Mouse (Mus musculus) inflammation-experienced regulatory T-cells, adult 6 months (primary cell): ENCODE data around the gene Crtam. TPM values are rescaled to one million over a fixed set of nuclear protein-coding genes. Genes with fewer than 3 reads are reported as not detected.

ENCODE experiments used
- ATAC-seq: one replicate; pipeline ENCODE4 v1.8.0; 2017
- polyA plus RNA-seq, 3 experiments: library from polyadenylated mRNA; unstranded; fragments of 100-300 nt; shearing (Covaris generic); gene quantifications; one replicate each; pipeline ENCODE4 v1.2.1; 2017

The Crtam gene
- polyA plus RNA-seq, 3 experiments from 2014 or later, result 2.8 to 21.3 (median 3.2) TPM

DNA sequence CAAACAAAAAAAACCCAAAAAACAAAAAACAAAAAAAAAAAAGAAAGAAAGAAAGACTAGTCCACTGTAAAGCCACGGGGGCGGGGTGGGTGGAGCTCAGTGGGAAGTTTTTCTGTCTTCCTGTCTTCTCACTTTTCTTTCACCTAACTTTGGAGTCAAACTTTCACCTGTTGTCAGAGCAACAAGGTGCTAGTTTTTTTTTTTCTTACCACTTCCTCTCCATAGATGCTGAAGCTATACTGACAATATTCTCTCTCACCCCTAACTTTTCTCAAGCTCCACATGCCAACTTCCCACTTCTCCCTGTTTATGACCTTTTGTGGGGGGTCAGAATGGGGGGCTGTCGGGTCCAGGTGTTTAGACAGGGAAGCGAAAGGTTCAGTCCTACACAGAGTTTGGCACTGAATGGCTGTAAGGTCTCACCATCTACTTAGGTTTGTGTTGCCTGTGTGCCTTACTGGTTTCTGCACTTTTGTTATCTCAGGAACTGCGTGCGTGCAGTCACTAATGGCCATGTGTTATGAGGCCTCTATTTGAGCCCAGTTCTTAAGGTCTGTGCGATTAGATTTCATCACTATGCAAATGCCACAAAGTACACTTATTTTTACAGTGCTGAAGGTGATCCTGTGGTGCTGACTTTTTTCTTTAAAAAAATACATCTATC, 7.2 kb downstream of the Crtam start:
- peak; percentile 93 for ATAC-seq

GRCm38 (mm10) chr9:40994075-40994474, 10.4 kb downstream of the Crtam start:
- no peak for ATAC-seq

DNA sequence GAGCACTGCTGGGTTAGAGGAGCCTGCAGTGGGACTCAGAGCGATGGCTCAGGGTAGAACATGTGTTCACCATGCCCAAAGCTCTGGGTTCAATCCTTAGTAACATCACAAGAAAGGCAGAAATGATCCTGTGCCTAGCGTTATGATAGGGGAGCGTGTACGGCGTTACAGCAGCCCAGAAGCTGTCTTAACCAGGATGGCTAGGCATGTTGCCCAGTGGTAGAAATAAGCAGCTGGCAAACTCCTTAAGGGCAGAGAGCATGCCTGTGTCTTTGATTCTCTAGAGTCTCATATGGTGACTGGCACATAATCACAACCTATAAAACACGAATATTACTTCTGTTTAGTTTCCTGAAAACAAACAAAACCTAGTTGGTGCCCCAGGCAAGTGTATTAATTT, 12.9 kb downstream of the Crtam start:
- ATAC-seq, result no peak

GRCm38 (mm10) chr9:40989940-40990588, 14.4 kb downstream of the Crtam start:
- peak; percentile 69 for ATAC-seq

DNA sequence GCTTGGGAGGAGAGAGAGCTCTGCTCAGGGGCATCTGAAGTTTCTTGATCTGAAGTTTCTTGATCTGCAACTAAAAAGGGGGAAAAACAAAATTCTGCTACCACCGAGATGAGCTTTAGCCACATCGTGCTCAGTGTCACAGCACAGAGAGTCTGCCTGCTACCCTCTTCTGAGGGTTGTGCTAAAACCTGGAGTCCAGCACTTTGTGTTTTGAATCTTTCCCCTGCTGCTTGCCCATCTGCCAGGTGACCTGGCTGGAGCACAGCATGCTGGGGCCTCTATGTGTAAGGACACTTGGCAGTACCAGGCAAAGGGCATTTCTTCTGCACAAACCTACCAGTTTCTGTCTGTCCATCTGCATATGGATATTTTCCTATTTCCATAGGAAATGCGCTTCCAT, 20.1 kb downstream of the Crtam start:
- ATAC-seq, result no peak

GRCm38 (mm10) chr9:40983758-40984157, 20.7 kb downstream of the Crtam start:
- ATAC-seq, result no peak

DNA sequence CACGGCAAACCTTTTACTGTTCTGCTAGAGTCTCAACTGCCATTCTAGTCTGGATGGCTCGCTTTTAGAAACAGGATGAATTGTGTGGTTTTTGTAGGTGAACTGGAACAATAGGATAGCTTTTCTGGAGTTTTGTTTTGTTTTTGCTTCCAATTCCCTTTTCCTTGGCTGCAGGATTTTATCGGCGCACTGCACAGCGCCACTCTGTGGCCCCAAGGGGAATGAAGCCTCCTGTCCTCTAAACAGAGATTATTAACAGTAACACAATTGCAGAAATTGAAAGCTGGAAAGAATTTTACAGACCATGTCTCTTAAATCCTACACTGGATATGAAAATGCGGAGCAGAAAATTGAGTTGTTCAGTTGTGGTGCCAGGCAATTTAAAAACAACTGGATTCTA, 21.9 kb downstream of the Crtam start:
- ATAC-seq, result no peak

DNA sequence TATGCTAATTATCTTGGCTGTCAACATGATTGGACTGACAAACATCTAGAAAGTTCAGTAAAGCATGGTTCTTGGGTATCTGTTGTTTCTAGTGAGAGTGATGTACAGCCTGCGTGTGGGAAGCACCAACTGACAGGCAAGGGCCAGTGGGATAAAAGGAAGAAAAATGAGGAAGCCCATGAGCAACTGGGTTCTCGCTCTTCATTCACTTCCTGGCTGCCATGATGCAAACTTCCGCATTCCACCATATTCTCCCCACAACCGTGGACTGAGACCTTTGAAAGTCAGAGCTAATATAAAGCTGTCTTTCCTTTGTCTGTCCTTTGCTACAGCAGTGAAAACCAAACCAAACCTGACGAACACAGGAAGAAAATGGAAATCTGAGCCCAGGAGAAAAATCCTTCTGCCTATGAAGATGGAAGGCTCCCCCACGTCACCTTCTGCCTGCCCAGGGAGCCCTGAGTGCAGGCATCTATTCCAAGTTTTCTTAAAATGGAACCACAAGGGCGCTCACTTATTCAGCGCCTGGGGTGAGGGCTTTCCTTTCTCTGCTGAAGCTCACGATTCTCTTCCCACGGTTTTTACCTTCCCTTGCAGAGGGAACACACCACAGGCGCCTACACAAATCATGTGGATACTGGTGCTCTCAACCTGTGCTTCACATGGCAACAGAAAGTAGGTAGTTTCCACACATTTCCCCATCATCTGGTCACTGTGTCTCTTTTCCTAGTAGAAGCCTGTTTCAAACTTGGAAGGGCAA, 30.2 kb downstream of the Crtam start:
- no peak for ATAC-seq

- no peak for ATAC-seq
Observed at GRCm38 (mm10) chr9:40964418-40964714, 40.1 kb downstream of the Crtam start.

GRCm38 (mm10) chr9:40963586-40964417, 40.6 kb downstream of the Crtam start, which contains the start of gene Jhy:
TSS of gene Jhy (minus strand) at chr9:40964118.
- ATAC-seq, result no peak

- no peak for ATAC-seq
Observed at GRCm38 (mm10) chr9:40961401-40961800, 43.0 kb downstream of the Crtam start.

DNA sequence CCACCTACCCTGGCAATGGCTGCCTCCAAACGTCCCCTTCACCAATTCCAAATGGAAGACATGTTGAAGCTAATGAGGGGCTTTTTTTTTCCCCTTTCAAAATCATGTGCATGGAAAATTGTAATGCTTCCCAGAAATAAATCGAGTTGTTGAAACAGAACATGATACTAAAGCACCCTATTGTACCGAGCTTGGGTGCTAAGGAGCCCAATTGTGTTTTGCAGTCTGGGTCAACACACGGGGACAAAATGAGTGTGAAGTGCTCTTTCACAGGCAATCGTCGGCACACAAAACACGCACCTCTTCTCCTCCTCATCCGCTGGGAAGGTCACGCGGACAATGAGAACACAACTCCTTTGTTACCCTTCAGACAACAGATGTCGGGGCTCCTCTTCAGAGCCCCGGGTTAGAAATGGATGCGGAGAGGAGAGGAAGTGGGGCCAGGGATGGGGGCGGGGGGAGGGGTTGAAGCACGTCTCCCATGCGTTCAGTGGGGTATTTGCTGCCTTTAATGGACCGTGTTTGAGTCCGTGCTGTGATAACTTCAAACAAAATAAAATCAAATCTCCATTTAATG, 55.3 kb downstream of the Crtam start:
- ATAC-seq, result no peak

DNA sequence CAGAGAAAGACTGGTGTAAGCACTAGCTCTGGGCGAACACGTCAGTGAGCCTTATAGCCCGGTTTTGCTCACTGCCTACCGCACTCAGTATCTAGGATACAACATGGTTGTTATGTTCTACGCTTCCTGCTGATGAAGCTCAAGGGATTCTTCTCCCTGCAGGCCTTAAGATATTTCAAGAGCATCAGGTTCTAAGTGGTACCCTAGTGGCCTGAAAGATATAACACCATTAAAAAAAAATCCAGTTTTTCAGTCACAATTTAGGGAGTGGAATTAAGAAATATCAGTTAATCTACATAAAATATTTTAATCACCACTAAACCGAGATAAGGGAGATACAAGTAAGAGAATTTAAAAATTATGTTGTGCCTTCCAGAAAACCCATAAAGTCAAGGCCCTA, 56.0 kb downstream of the Crtam start:
- no peak for ATAC-seq

- ATAC-seq, result no peak
Observed at GRCm38 (mm10) chr9:40947131-40947530, 57.3 kb downstream of the Crtam start.

- no peak for ATAC-seq
Observed at GRCm38 (mm10) chr9:40937425-40937824, 67.0 kb downstream of the Crtam start.

GRCm38 (mm10) chr9:40933323-40933722, 71.1 kb downstream of the Crtam start:
- ATAC-seq, result no peak

DNA sequence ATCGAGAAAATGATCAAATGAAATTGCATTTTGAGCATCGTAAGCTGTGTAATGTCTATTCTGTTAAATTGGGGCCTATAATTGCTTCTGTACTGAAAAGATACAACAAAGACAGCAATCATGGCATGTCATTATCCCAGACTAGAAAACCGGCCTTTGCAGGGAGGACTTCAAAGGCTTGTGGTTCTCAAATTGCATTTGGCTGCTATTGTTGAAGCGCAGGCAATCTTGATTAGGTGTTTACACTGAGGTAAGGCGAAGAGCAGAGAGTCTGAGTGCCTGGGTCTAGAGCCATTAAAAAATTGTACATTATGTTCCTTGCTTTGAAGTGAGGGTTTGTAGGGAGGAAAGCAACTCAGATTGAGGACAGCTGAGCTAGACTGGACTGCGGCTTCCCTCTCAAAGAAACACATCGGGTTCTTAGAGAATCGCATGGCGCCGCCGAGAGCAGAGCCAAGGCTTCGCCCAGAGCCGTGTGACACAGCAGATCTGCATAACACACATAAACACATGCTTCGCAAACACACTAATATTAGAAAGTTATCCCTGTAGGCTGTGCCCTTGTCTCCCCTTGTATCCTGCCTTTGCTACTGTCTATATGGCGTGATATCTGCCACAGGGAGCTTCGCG, 77.0 kb downstream of the Crtam start:
- no peak for ATAC-seq

Other genes with a start within 250 kb of the Crtam start
- gene Hspa8, start 203.6 kb downstream of the Crtam start, polyA plus RNA-seq, result 1,000 to 10,000 TPM; 2,551 to 3,273 (median 2,898) TPM
- not detected for gene Bsx, start 130.5 kb downstream of the Crtam start, polyA plus RNA-seq
- gene Jhy, start 40.5 kb downstream of the Crtam start, polyA plus RNA-seq, result not detected
- 10 to 100 TPM; 18.8 to 20.6 (median 20.2) TPM for gene Ubash3b, start 157.1 kb upstream of the Crtam start, polyA plus RNA-seq